ENCODE assay signal across 8 mouse cellular contexts in the genomic region with DNA sequence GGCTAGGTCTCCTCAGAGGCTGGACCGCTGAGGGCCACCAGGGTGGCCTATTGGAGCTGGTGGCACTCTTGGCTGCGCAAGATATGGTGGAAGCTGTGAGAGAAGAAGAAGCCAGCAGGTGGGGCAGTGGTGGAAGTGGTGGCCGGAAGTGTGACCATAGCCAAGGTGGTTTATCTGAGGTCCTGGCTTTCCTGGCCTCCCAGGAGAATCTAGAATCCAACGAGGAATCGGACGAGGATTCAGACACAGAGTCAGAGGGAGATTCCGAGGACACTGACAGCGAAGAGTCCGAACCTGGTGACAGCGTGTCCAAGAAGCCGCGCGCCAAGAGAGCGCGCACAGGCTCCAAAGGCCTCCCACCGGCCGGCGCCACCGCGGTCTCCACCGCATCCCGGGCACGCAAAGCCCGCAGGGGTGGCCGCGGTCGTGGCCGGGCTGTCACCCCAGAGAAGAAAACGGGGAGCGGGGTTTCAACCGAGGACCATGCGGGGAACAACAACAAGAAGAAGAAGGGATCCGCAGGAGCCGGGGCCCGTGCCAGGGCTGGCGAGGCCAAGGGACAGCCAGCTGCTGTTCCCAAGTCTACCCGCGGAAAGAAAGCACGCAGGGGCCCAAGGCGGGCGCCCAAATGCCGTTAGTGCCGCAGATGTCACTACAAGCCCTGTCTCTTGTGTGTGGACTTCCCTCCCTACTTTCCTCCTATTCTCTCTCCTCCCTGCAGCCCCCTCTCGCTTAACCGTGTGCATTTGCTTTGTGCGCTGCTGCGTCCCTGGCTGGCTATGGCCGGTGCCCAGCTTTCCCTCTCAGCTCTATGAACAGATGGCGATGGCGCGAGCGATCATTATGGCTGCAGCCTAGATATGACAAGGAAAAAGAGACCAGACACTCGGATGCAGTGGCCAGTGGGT. TPM values are rescaled to one million over a fixed set of nuclear protein-coding genes. Genes with fewer than 3 reads are reported as not detected.
DNase-seq lines count a peak whose midpoint lies in the region; ATAC-seq and TF ChIP-seq lines count a peak whose summit lies in the region.

No protein-coding gene starts in this region.

- peak overlapping the region; percentile 62 for H3K4me2 ChIP-seq in midbrain, embryonic 11.5 days

- TF ChIP-seq CTCF in testis, adult 2 months (IDR thresholded peaks at IDR 0.05; ENCODE audit: control insufficient read depth, insufficient read depth, insufficient replicate concordance, low read depth, low read length): no peak

- H3K27me3 ChIP-seq in testis, adult 2 months (ENCODE audit: control insufficient read depth, insufficient read depth, low read length): no peaks in the 10 kb centered on the region
- H3K27me3 ChIP-seq in midbrain, embryonic 11.5 days (ENCODE audit: control insufficient read depth, insufficient read depth, low read length): peaks cover 56% of the 10 kb centered on the region

- 0 out of 2 replicates have a peak, but pooled peaks have one; percentile 12 for TF ChIP-seq POLR2A in testis, adult 2 months (IDR thresholded peaks at IDR 0.05; ENCODE audit: control insufficient read depth, low read depth, low read length)

- H3K4me1 ChIP-seq in testis, adult 2 months (ENCODE audit: control insufficient read depth, insufficient read depth, low read length): peaks cover 37% of the 10 kb centered on the region
- peaks cover 38% of the 10 kb centered on the region for H3K4me1 ChIP-seq in midbrain, embryonic 11.5 days (ENCODE audit: control insufficient read depth, insufficient read depth, low read length)

- peak overlapping the region; percentile 83 for H3K4me3 ChIP-seq in testis, adult 2 months (ENCODE audit: control insufficient read depth, low read depth, low read length)
- peak overlapping the region; percentile 39 for H3K4me3 ChIP-seq in midbrain, embryonic 11.5 days (ENCODE audit: low read depth, low read length)

- peak overlapping the region; percentile 37 for H3K9ac ChIP-seq in midbrain, embryonic 11.5 days (ENCODE audit: low read length)

- DNase-seq in cerebellum, adult 11 months: peak; percentile 71
- no peak for DNase-seq in testis, postnatal 14 days (ENCODE audit: low spot score)
- peak; percentile 40 for DNase-seq in heart, postnatal 4 days
- peak; percentile 93 for DNase-seq in midbrain, embryonic 11.5 days (ENCODE audit: low spot score, missing footprints)
- no peak for DNase-seq in embryo, embryonic 11 days
- DNase-seq in embryo, embryonic 9.5 days (ENCODE audit: extremely low spot score): no peak

- 2% methylated on average over 53 of the region's 53 CpGs for WGBS in midbrain, embryonic 11.5 days

- peak overlapping the region; percentile 45; the same call in 1 of the 2 replicates for H3K27ac ChIP-seq in testis, adult 2 months (ENCODE audit: control insufficient read depth, insufficient read depth, low read depth, low read length)
- no peak overlapping the region for H3K27ac ChIP-seq in midbrain, embryonic 11.5 days (ENCODE audit: low read depth, low read length)

- H3K9me3 ChIP-seq in midbrain, embryonic 11.5 days (ENCODE audit: control insufficient read depth, low read length): no peaks in the 10 kb centered on the region

- no peaks in the 10 kb centered on the region; the same call in 1 of the 2 replicates for H3K36me3 ChIP-seq in testis, adult 2 months (ENCODE audit: control insufficient read depth, insufficient read depth, low read length)
- H3K36me3 ChIP-seq in midbrain, embryonic 11.5 days (ENCODE audit: control insufficient read depth, insufficient read depth, low read length): no peaks in the 10 kb centered on the region

- no peak for ATAC-seq in cerebellum, adult (ENCODE audit: insufficient number of reproducible peaks, low FRiP score, low TSS enrichment)
- no peak for ATAC-seq in midbrain, embryonic 11.5 days (ENCODE audit: low FRiP score)

RNA-seq across cellular contexts. Expression of a gene that starts 2.2 kb away (rescaled TPM):
- polyA plus RNA-seq in testis, adult 2 months (2012; rRNA removed): 34.2 and 41.6 TPM in 2 replicates
- 1 to 10 TPM; 6.3 to 7.3 TPM for total RNA-seq in heart, postnatal 4 days (2021)
- polyA plus RNA-seq in midbrain, embryonic 11.5 days (2014; fragmentation: Nextera tagmentation; extraction: Ambion mirVana): 8.3 and 8.6 TPM in 2 replicates

RNA-seq across cellular contexts. Expression of a gene that starts 12.8 kb away (rescaled TPM):
- 7.6 and 7.8 TPM in 2 replicates for polyA plus RNA-seq in testis, adult 2 months (2012; rRNA removed)
- not detected for total RNA-seq in heart, postnatal 4 days (2021)
- polyA plus RNA-seq in midbrain, embryonic 11.5 days (2014; fragmentation: Nextera tagmentation; extraction: Ambion mirVana): 22.5 and 23.7 TPM in 2 replicates

RNA-seq across cellular contexts. Expression of a gene that starts 22.8 kb away (rescaled TPM):
- polyA plus RNA-seq in testis, adult 2 months (2012; rRNA removed): 433 and 509 TPM in 2 replicates
- 100 to 1,000 TPM; 309 to 310 TPM for total RNA-seq in heart, postnatal 4 days (2021)
- polyA plus RNA-seq in midbrain, embryonic 11.5 days (2014; fragmentation: Nextera tagmentation; extraction: Ambion mirVana): 284 and 295 TPM in 2 replicates

RNA-seq across cellular contexts. Expression of a gene that starts 36.2 kb away (rescaled TPM):
- polyA plus RNA-seq in testis, adult 2 months (2012; rRNA removed): 1.8 and 2.4 TPM in 2 replicates
- under 1 TPM in 1 of 2 experiments, not detected in 1; 0.05 TPM for total RNA-seq in heart, postnatal 4 days (2021)
- 1.6 and 2.5 TPM in 2 replicates for polyA plus RNA-seq in midbrain, embryonic 11.5 days (2014; fragmentation: Nextera tagmentation; extraction: Ambion mirVana)

RNA-seq across cellular contexts. Expression of a gene that starts 40.4 kb away (rescaled TPM):
- 0.20 and 0.26 TPM in 2 replicates for polyA plus RNA-seq in testis, adult 2 months (2012; rRNA removed)
- 1 to 10 TPM; 1.9 to 2.7 TPM for total RNA-seq in heart, postnatal 4 days (2021)
- 0.94 and 1.2 TPM in 2 replicates for polyA plus RNA-seq in midbrain, embryonic 11.5 days (2014; fragmentation: Nextera tagmentation; extraction: Ambion mirVana)

Comparison
In these comparisons a context has a peak if more than half of its experiments do, and no peak if none do; other contexts are left out.
1. DNase-seq: peak in cerebellum, adult 11 months (single experiment), heart, postnatal 4 days (single experiment) and midbrain, embryonic 11.5 days (single experiment); none in testis, postnatal 14 days (single experiment), embryo, embryonic 11 days (single experiment) and embryo, embryonic 9.5 days (single experiment).